Mouse (Mus musculus) layer of hippocampus, postnatal 36 days (tissue): ENCODE measurements around the gene Gpt2. TPM values are rescaled to one million over a fixed set of nuclear protein-coding genes. Genes with fewer than 3 reads are reported as not detected.

Source experiments
- total RNA-seq, 2 experiments: library from RNA; stranded (reverse); gene quantifications; 2 replicates each; pipeline ENCODE4 v1.2.3; 2021

Gene Gpt2
- total RNA-seq, 2 experiments from 2014 or later, result 75.5 to 86.1 TPM

Other genes with a start within 250 kb of the Gpt2 start
- gene Orc6, start 192.9 kb upstream of the Gpt2 start, total RNA-seq, result 10 to 100 TPM; 26.6 to 33.2 TPM
- 100 to 1,000 TPM; 129 to 139 TPM for gene Vps35, start 192.8 kb upstream of the Gpt2 start, total RNA-seq
- 1 to 10 TPM; 1.6 to 2.0 TPM for gene Mylk3, start 106.2 kb upstream of the Gpt2 start, total RNA-seq
- gene 4921524J17Rik, start 59.7 kb upstream of the Gpt2 start, total RNA-seq, result 10 to 100 TPM; 16.8 to 17.1 TPM
- gene Dnaja2, start 62.8 kb downstream of the Gpt2 start, total RNA-seq, result 100 to 1,000 TPM; 184 to 213 TPM
- 10 to 100 TPM; 42.4 to 47.9 TPM for gene Neto2, start 208.3 kb downstream of the Gpt2 start, total RNA-seq